Mouse (Mus musculus): ENCODE measurements around the gene Mrpl43. TPM values are rescaled to one million over a fixed set of nuclear protein-coding genes. Genes with fewer than 3 reads are reported as not detected.

Mrpl43 gene
- total and polyA plus RNA-seq, 3 experiments: 63.5 to 75.1 (median 72.7) TPM

GRCm38 (mm10) chr19:45047935-45048643 is 41.8 kb upstream of the Mrpl43 start:
- H3K27me3 ChIP-seq (replicated peaks): peaks cover 41% of the 10 kb centered on the region
- H3K4me1 ChIP-seq (ENCODE audit: control insufficient read depth in 1 of 2, insufficient read depth in 2 of 2): peaks cover 4 to 26% of the 10 kb centered on the region in 2 experiments; a peak in 3 of 4 replicates
- no peaks in the 10 kb centered on the region for H3K79me2 ChIP-seq (replicated peaks; ENCODE audit: control insufficient read depth, extremely low read depth, insufficient read depth, poor library complexity, severe bottlenecking)
- H3K4me3 ChIP-seq (replicated peaks in 1 of 3; ENCODE audit: low read depth in 2 of 3, low read length in 2 of 3, poor library complexity in 1 of 3): peak overlapping the region; percentile 65 to 93 (median 70)
- in situ Hi-C loops (cut with MboI; ENCODE audit: low pct_ligation_motif_present, low pct_unique_long_range_greater_than_20kb, low sequenced_read_pairs): loop anchor here (25.0 kb wide), 1 partner anchor 461 kb away; no protein-coding TSS in a partner anchor
- dilution Hi-C loops (cut with MboI; ENCODE audit: extremely low pct_ligation_motif_present, extremely low pct_unique_long_range_greater_than_20kb, low sequenced_read_pairs): no loop called here
- TF ChIP-seq EP300 (IDR thresholded peaks at IDR 0.05; ENCODE audit: low read length) (no peak; the same call in 1 of the 2 replicates), TBP (conservative IDR thresholded peaks at IDR 0.05; ENCODE audit: low read depth, low read length) (no peak), E2F4 (IDR thresholded peaks at IDR 0.05; ENCODE audit: insufficient replicate concordance, low read depth, low read length) (no peak), HCFC1 (IDR thresholded peaks at IDR 0.05; ENCODE audit: low read depth, low read length) (no peak), ELF1 (IDR thresholded peaks at IDR 0.05; ENCODE audit: low read depth, low read length) (no peak), JUN (IDR thresholded peaks at IDR 0.05; ENCODE audit: insufficient read depth, low read depth, low read length) (no peak), IRF4 (IDR thresholded peaks at IDR 0.05; ENCODE audit: low read depth, low read length) (0 out of 2 replicates have a peak, but pooled peaks have one; percentile 19), TCF12 (IDR thresholded peaks at IDR 0.05; ENCODE audit: low read depth, low read length) (no peak), MAX (IDR thresholded peaks at IDR 0.05; ENCODE audit: low read length) (no peak; the same call in 1 of the 2 replicates), ETS1 (conservative IDR thresholded peaks at IDR 0.05; ENCODE audit: low read depth, low read length) (no peak), CTCF (conservative IDR thresholded peaks at IDR 0.05 in 1 of 2, IDR thresholded peaks at IDR 0.05 in 1 of 2; ENCODE audit: low read depth in 2 of 2, low read length in 2 of 2) (no peak), RCOR1 (conservative IDR thresholded peaks at IDR 0.05; ENCODE audit: low read depth, low read length) (no peak), POLR2AphosphoS2 (IDR thresholded peaks at IDR 0.05; ENCODE audit: low read depth, low read length) (no peak), MXI1 (IDR thresholded peaks at IDR 0.05; ENCODE audit: low read depth, low read length) (peak; percentile 13; the same call in 1 of the 2 replicates), GABPA (IDR thresholded peaks at IDR 0.05; ENCODE audit: insufficient replicate concordance, low read depth, low read length) (no peak), SMC3 (IDR thresholded peaks at IDR 0.05; ENCODE audit: low read depth, low read length) (no peak), USF2 (conservative IDR thresholded peaks at IDR 0.05; ENCODE audit: low read depth, low read length) (no peak)
- H3K27ac ChIP-seq (ENCODE audit: insufficient read depth, low read depth): no peak overlapping the region
- H3K9me3 ChIP-seq (replicated peaks; ENCODE audit: low read length): no peaks in the 10 kb centered on the region
- H3K36me3 ChIP-seq (replicated peaks in 1 of 2; ENCODE audit: control insufficient read depth in 1 of 2, insufficient read depth in 1 of 2, low read length in 1 of 2): peaks cover 9 to 35% of the 10 kb centered on the region in 2 experiments
- H3K4me2 ChIP-seq (ENCODE audit: insufficient read depth, low read depth, poor library complexity, severe bottlenecking): peak overlapping the region; percentile 45
- DNase-seq (ENCODE audit: extremely low read depth): peak; percentile 53
- peak overlapping the region; percentile 50 for H3K9ac ChIP-seq (ENCODE audit: insufficient read depth, low read depth)

- Histone ChIP-seq H3K27ac (ENCODE audit: insufficient read depth, low read depth) (no peak within 1 kb of the TSS), H3K9me3 (replicated peaks; ENCODE audit: low read length) (no peaks in the 10 kb centered on the region), H3K36me3 (replicated peaks in 1 of 2; ENCODE audit: control insufficient read depth in 1 of 2, insufficient read depth in 1 of 2, low read length in 1 of 2) (peaks cover 5 to 30% of the 10 kb centered on the region in 2 experiments), H3K4me1 (ENCODE audit: control insufficient read depth in 1 of 2, insufficient read depth in 2 of 2) (peaks cover 4 to 26% of the 10 kb centered on the region in 2 experiments; a peak in 3 of 4 replicates), H3K79me2 (replicated peaks; ENCODE audit: control insufficient read depth, extremely low read depth, insufficient read depth, poor library complexity, severe bottlenecking) (no peaks in the 10 kb centered on the region), H3K9ac (ENCODE audit: insufficient read depth, low read depth) (peak within 1 kb of the TSS; percentile 50), H3K4me3 (replicated peaks in 1 of 3; ENCODE audit: low read depth in 2 of 3, low read length in 2 of 3, poor library complexity in 1 of 3) (peak within 1 kb of the TSS; percentile 65 to 93 (median 70)), H3K27me3 (replicated peaks) (peaks cover 47% of the 10 kb centered on the region), H3K4me2 (ENCODE audit: insufficient read depth, low read depth, poor library complexity, severe bottlenecking) (peak within 1 kb of the TSS; percentile 67)
- in situ Hi-C loops (cut with MboI; ENCODE audit: low pct_ligation_motif_present, low pct_unique_long_range_greater_than_20kb, low sequenced_read_pairs) (loop anchor here (25.0 kb wide), 1 partner anchor 460 kb away; no protein-coding TSS in a partner anchor), dilution Hi-C loops (cut with MboI; ENCODE audit: extremely low pct_ligation_motif_present, extremely low pct_unique_long_range_greater_than_20kb, low sequenced_read_pairs) (no loop called here)
- DNase-seq (ENCODE audit: extremely low read depth): peak; percentile 66
- TF ChIP-seq CTCF (conservative IDR thresholded peaks at IDR 0.05 in 1 of 2, IDR thresholded peaks at IDR 0.05 in 1 of 2; ENCODE audit: low read depth in 2 of 2, low read length in 2 of 2) (peak; percentile 7 to 59; a peak in 2 of 4 replicates), UBTF (IDR thresholded peaks at IDR 0.05; ENCODE audit: low read depth, low read length) (no peak), MEF2A (IDR thresholded peaks at IDR 0.05; ENCODE audit: borderline replicate concordance, low read depth, low read length) (no peak), POLR2A (IDR thresholded peaks at IDR 0.05; ENCODE audit: low read depth, low read length) (peak; percentile 54), USF1 (IDR thresholded peaks at IDR 0.05; ENCODE audit: low read depth, low read length) (no peak), MAZ (IDR thresholded peaks at IDR 0.05; ENCODE audit: low read depth, low read length) (peak; percentile 55; the same call in 1 of the 2 replicates), RAD21 (IDR thresholded peaks at IDR 0.05; ENCODE audit: low read depth, low read length) (peak; percentile 7), MAFK (IDR thresholded peaks at IDR 0.05; ENCODE audit: insufficient replicate concordance, low read length) (no peak), MXI1 (IDR thresholded peaks at IDR 0.05; ENCODE audit: low read depth, low read length) (peak; percentile 58; the same call in 1 of the 2 replicates), PAX5 (IDR thresholded peaks at IDR 0.05; ENCODE audit: low read length) (no peak), ELF1 (IDR thresholded peaks at IDR 0.05; ENCODE audit: low read depth, low read length) (peak; percentile 46), KAT2A (IDR thresholded peaks at IDR 0.05; ENCODE audit: insufficient replicate concordance, low read length) (no peak), USF2 (conservative IDR thresholded peaks at IDR 0.05; ENCODE audit: low read depth, low read length) (no peak), HCFC1 (IDR thresholded peaks at IDR 0.05; ENCODE audit: low read depth, low read length) (peak; percentile 26; the same call in 1 of the 2 replicates), NELFE (IDR thresholded peaks at IDR 0.05; ENCODE audit: low read depth, low read length) (no peak)
Observed at GRCm38 (mm10) chr19:45047417-45047934, 41.2 kb upstream of the Mrpl43 start, which contains the start of gene Sfxn3. TSS of gene Sfxn3 (plus strand) at chr19:45047503.

Data from CH12.LX (cell line).